In the genomic region with DNA sequence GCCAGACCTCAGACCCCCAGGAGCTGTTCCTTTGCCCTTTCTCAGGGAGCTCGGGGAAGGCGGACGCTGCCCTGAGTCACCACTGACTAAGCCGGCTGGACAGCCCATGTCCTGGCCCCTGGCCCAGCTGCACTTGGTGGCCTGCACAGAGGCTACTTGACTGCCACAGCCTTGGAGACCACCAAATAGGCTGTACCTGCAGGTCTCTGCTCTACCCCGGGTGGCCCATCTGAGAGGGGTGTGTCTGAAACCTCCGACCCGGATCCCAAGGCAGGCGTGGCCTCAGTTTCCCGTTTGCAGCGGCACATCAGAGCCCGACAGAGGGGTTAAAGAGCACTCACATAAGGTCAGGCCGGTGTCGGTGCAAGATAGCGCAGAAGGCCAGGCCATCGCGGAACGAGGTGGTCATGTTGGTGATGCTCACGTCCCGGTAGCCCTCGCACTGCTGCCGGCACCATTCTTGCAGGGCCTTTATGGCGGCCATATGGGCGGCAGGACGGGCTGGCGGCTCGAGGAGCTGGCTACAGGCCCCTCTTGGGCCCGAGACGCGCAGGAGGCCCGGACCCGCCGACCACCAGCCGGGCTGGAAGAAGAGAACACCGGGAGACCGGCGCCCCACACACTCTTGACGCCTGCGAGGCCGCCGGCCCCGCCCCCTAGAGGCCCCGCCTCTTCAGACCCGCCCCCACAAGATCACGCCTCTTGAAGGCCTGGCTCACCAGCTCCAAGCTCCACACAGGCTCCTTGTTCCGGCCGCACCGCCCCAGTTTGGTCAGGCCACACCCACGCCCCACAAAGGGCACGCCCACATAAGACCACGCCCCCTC, we compare ENCODE assay signal across 7 mouse cellular contexts. TPM values are rescaled to one million over a fixed set of nuclear protein-coding genes. Genes with fewer than 3 reads are reported as not detected.
A peak's percentile ranks its signal among the peaks of the same experiment; 100 is the strongest.
DNase-seq lines count a peak whose midpoint lies in the region; ATAC-seq and TF ChIP-seq lines count a peak whose summit lies in the region.

Micall2 (minus strand) TSS at position 660 of the 827 bp plus-strand sequence.

- peak within 1 kb of the TSS; percentile 86 for H3K4me2 ChIP-seq in intestine, postnatal 0 days (replicated peaks; ENCODE audit: low read depth)
- peak within 1 kb of the TSS; percentile 92 for H3K4me2 ChIP-seq in midbrain, embryonic 12.5 days (replicated peaks)

- no peak for TF ChIP-seq CTCF in intestine, postnatal 0 days (IDR thresholded peaks at IDR 0.05; ENCODE audit: low read depth)
- no peak for TF ChIP-seq CTCF in small intestine, adult 2 months (IDR thresholded peaks at IDR 0.05; ENCODE audit: extremely low read depth, insufficient read length, insufficient replicate concordance, low read depth, low read length)

- H3K9ac ChIP-seq in intestine, postnatal 0 days (ENCODE audit: low read depth, low read length), result peak within 1 kb of the TSS; percentile 46
- peak within 1 kb of the TSS; percentile 69 for H3K9ac ChIP-seq in midbrain, embryonic 12.5 days (replicated peaks)

- peaks cover 59% of the 10 kb centered on the region for H3K4me1 ChIP-seq in embryonic facial prominence, embryonic 10.5 days
- peaks cover 21% of the 10 kb centered on the region for H3K4me1 ChIP-seq in intestine, postnatal 0 days (replicated peaks; ENCODE audit: control insufficient read depth, insufficient read depth, low read length)
- peaks cover 36% of the 10 kb centered on the region for H3K4me1 ChIP-seq in midbrain, embryonic 12.5 days
- H3K4me1 ChIP-seq in small intestine, adult 2 months (ENCODE audit: control insufficient read depth, insufficient read depth, insufficient read length, low read length), result peaks cover 50% of the 10 kb centered on the region

- no peaks in the 10 kb centered on the region for H3K36me3 ChIP-seq in embryonic facial prominence, embryonic 10.5 days (replicated peaks)
- H3K36me3 ChIP-seq in intestine, postnatal 0 days (ENCODE audit: control insufficient read depth, insufficient read depth), result no peaks in the 10 kb centered on the region
- H3K36me3 ChIP-seq in midbrain, embryonic 12.5 days, result no peaks in the 10 kb centered on the region
- H3K36me3 ChIP-seq in small intestine, adult 2 months (ENCODE audit: control insufficient read depth, insufficient read depth, low read length), result no peaks in the 10 kb centered on the region

- peak; percentile 97 for DNase-seq in adrenal gland, postnatal 10 days
- peak; percentile 97 for DNase-seq in embryonic facial prominence, embryonic 10.5 days (ENCODE audit: low spot score)
- DNase-seq in gonadal fat pad, adult 2 months (ENCODE audit: low read depth), result peak; percentile 88
- DNase-seq in left cerebral cortex, postnatal 4 days, result peak; percentile 95

- WGBS in embryonic facial prominence, embryonic 10.5 days, result 5% methylated on average over 50 of the region's 50 CpGs
- WGBS in intestine, postnatal 0 days, result 2% methylated on average over 50 of the region's 50 CpGs
- 4% methylated on average over 50 of the region's 50 CpGs for WGBS in midbrain, embryonic 12.5 days
- WGBS in small intestine, adult 2 months, result under 1% methylated on average over 50 of the region's 50 CpGs

- H3K9me3 ChIP-seq in embryonic facial prominence, embryonic 10.5 days, result no peaks in the 10 kb centered on the region
- no peaks in the 10 kb centered on the region for H3K9me3 ChIP-seq in intestine, postnatal 0 days (ENCODE audit: control insufficient read depth)
- no peaks in the 10 kb centered on the region for H3K9me3 ChIP-seq in midbrain, embryonic 12.5 days

- intact Hi-C loops in left cerebral cortex, postnatal 4 days (cut with DNase I), result no loop called here

- H3K27me3 ChIP-seq in embryonic facial prominence, embryonic 10.5 days (replicated peaks; ENCODE audit: low read depth, poor library complexity, severe bottlenecking), result peaks cover 18% of the 10 kb centered on the region
- H3K27me3 ChIP-seq in intestine, postnatal 0 days (replicated peaks; ENCODE audit: control insufficient read depth, insufficient read depth, low read length), result no peaks in the 10 kb centered on the region
- H3K27me3 ChIP-seq in midbrain, embryonic 12.5 days, result peaks cover 23% of the 10 kb centered on the region
- H3K27me3 ChIP-seq in small intestine, adult 2 months (ENCODE audit: control insufficient read depth, insufficient read depth, low read length), result no peaks in the 10 kb centered on the region

- peak within 1 kb of the TSS; percentile 83 for H3K27ac ChIP-seq in embryonic facial prominence, embryonic 10.5 days (replicated peaks)
- H3K27ac ChIP-seq in intestine, postnatal 0 days (ENCODE audit: low read depth, low read length), result peak within 1 kb of the TSS; percentile 98
- H3K27ac ChIP-seq in midbrain, embryonic 12.5 days (replicated peaks), result peak within 1 kb of the TSS; percentile 35
- H3K27ac ChIP-seq in small intestine, adult 2 months (ENCODE audit: insufficient read depth, low read depth, low read length), result peak within 1 kb of the TSS; percentile 100

- ATAC-seq in intestine, postnatal 0 days, result peak; percentile 75
- peak; percentile 96 for ATAC-seq in midbrain, embryonic 12.5 days (ENCODE audit: low FRiP score, low read depth)

- no peak for TF ChIP-seq POLR2A in small intestine, adult 2 months (IDR thresholded peaks at IDR 0.05; ENCODE audit: low read depth, low read length)

- H3K4me3 ChIP-seq in embryonic facial prominence, embryonic 10.5 days, result peak within 1 kb of the TSS; percentile 72
- H3K4me3 ChIP-seq in intestine, postnatal 0 days (ENCODE audit: low read depth, low read length), result peak within 1 kb of the TSS; percentile 47
- H3K4me3 ChIP-seq in midbrain, embryonic 12.5 days, result peak within 1 kb of the TSS; percentile 53
- H3K4me3 ChIP-seq in small intestine, adult 2 months (ENCODE audit: low read depth, low read length), result peak within 1 kb of the TSS; percentile 64

RNA-seq across cellular contexts. Expression of gene Micall2, which starts in this region (rescaled TPM):
- total RNA-seq in adrenal gland, postnatal 10 days (2021), result 1 to 10 TPM; 6.6 to 9.2 TPM
- polyA plus RNA-seq in embryonic facial prominence, embryonic 10.5 days (2016; fragmentation: Nextera tagmentation; extraction: Ambion mirVana), result 8.6 and 10.5 TPM in 2 replicates
- polyA plus RNA-seq in gonadal fat pad, adult 2 months (2012; rRNA removed), result 6.7 and 7.9 TPM in 2 replicates
- polyA plus RNA-seq in intestine, postnatal 0 days (2015; fragmentation: Nextera tagmentation; extraction: Ambion mirVana), result 12.8 and 13.0 TPM in 2 replicates
- total RNA-seq in left cerebral cortex, postnatal 4 days (2021), result 10 to 100 TPM; 11.4 to 11.5 TPM
- 7.8 and 8.4 TPM in 2 replicates for polyA plus RNA-seq in midbrain, embryonic 12.5 days (2016; fragmentation: Nextera tagmentation; extraction: Ambion mirVana)
- polyA plus RNA-seq in small intestine, adult 2 months (2012; rRNA removed), result 10.5 and 16.9 TPM in 2 replicates

Comparison
In these comparisons a context has a peak if more than half of its experiments do, and no peak if none do; other contexts are left out.
1. Peak in every context shown above with its lines: DNase-seq, ATAC-seq, H3K4me3 ChIP-seq and H3K27ac ChIP-seq.
2. H3K27ac ChIP-seq: peak in every context shown above with its lines; median percentile 100 in small intestine, adult 2 months; 98 in intestine, postnatal 0 days; 83 in embryonic facial prominence, embryonic 10.5 days; 35 in midbrain, embryonic 12.5 days.